27 mouse cellular contexts compared by ENCODE assay signal in genomic region chr5:28324457-28324856, GRCm38 (mm10). TPM values are rescaled to one million over a fixed set of nuclear protein-coding genes. Genes with fewer than 3 reads are reported as not detected.
DNase-seq lines count a peak whose midpoint lies in the region; ATAC-seq and TF ChIP-seq lines count a peak whose summit lies in the region.
"Had no signal": no experiment of that assay in that cellular context is flagged by ENCODE, and none has a peak within 500 bp of the region (broad histone marks: within the 10 kb centered on the region; RNA-seq: fewer than 3 reads in every experiment).

No protein-coding gene starts in this region.

- no peak for TF ChIP-seq RAD21 in MEL (IDR thresholded peaks at IDR 0.05; ENCODE audit: low read depth, low read length)

- TF ChIP-seq CTCF in MEL (IDR thresholded peaks at IDR 0.05 in 2 of 3, conservative IDR thresholded peaks at IDR 0.05 in 1 of 3; ENCODE audit: control insufficient read depth in 1 of 3, insufficient read depth in 1 of 3, low read depth in 2 of 3, low read length in 3 of 3, poor library complexity in 1 of 3, severe bottlenecking in 1 of 3), result no peak

- 81% methylated on average over 1 of the region's 1 CpGs for WGBS in kidney, embryonic 14.5 days

- H3K4me3 ChIP-seq in kidney, embryonic 14.5 days (ENCODE audit: low read length), result no peak overlapping the region
- H3K4me3 ChIP-seq in MEL (ENCODE audit: control insufficient read depth in 1 of 2, insufficient read depth in 1 of 2, low read depth in 2 of 2, low read length in 2 of 2), result no peak overlapping the region
- H3K4me3 ChIP-seq: embryonic facial prominence, embryonic 12.5 days; embryonic facial prominence, embryonic 15.5 days; forebrain, embryonic 15.5 days; heart, adult 2 months; heart, embryonic 15.5 days; hindbrain, embryonic 10.5 days; hindbrain, embryonic 13.5 days had no signal

- H3K9me3 ChIP-seq in kidney, embryonic 14.5 days (ENCODE audit: control insufficient read depth, low read length), result no peaks in the 10 kb centered on the region
- no peaks in the 10 kb centered on the region for H3K9me3 ChIP-seq in MEL (replicated peaks; ENCODE audit: insufficient read depth, low read length)
- H3K9me3 ChIP-seq: embryonic facial prominence, embryonic 12.5 days; embryonic facial prominence, embryonic 15.5 days; forebrain, embryonic 15.5 days; heart, embryonic 15.5 days; hindbrain, embryonic 10.5 days; hindbrain, embryonic 13.5 days had no signal

- H3K27me3 ChIP-seq in kidney, embryonic 14.5 days (ENCODE audit: control insufficient read depth, insufficient read depth, low read length), result no peaks in the 10 kb centered on the region
- no peaks in the 10 kb centered on the region for H3K27me3 ChIP-seq in MEL (ENCODE audit: control insufficient read depth in 1 of 2, insufficient read depth in 2 of 2, low read length in 2 of 2)
- H3K27me3 ChIP-seq: CH12.LX; embryonic facial prominence, embryonic 12.5 days; embryonic facial prominence, embryonic 15.5 days; forebrain, embryonic 15.5 days; heart, embryonic 15.5 days; hindbrain, embryonic 13.5 days had no signal

- no peaks in the 10 kb centered on the region for H3K4me1 ChIP-seq in kidney, embryonic 14.5 days (ENCODE audit: control insufficient read depth, insufficient read depth, low read length)
- peaks cover 17 to 51% of the 10 kb centered on the region in 2 experiments for H3K4me1 ChIP-seq in MEL (ENCODE audit: control insufficient read depth in 1 of 2, insufficient read depth in 2 of 2, low read length in 2 of 2)

- DNase-seq in kidney, adult 9 months, result peak; percentile 17
- peak; percentile 2 to 10 for DNase-seq in kidney, postnatal 4 days
- no peak for DNase-seq in kidney, adult 18-20 months
- peak; percentile 31 for DNase-seq in MEL (ENCODE audit: low read depth, low spot score)
- no peak for DNase-seq in retina, embryonic 14.5 days (ENCODE audit: low spot score)
- DNase-seq: adrenal gland, adult 2 months; adrenal gland, postnatal 14 days; cerebellum, adult 11 months; cerebellum, adult 2 months; cerebellum, adult 9-11 months; cerebellum, postnatal 25 days; gastrocnemius, postnatal 10 days; gastrocnemius, postnatal 36 days; heart, adult 2 months; heart, postnatal 10 days; heart, postnatal 36 days had no signal

- no peak for TF ChIP-seq EP300 in MEL (IDR thresholded peaks at IDR 0.05; ENCODE audit: low read depth in 1 of 2, low read length in 2 of 2)

- no peak overlapping the region for H3K4me2 ChIP-seq in kidney, embryonic 14.5 days (replicated peaks; ENCODE audit: low read depth, low read length)
- H3K4me2 ChIP-seq: embryonic facial prominence, embryonic 12.5 days; embryonic facial prominence, embryonic 15.5 days; forebrain, embryonic 15.5 days; heart, embryonic 11.5 days; heart, embryonic 15.5 days; hindbrain, embryonic 13.5 days had no signal

- no peak for TF ChIP-seq POLR2A in MEL (IDR thresholded peaks at IDR 0.05; ENCODE audit: control insufficient read depth in 1 of 2, insufficient read depth in 1 of 2, low read depth in 1 of 2, low read length in 2 of 2, poor library complexity in 1 of 2)

- H3K79me2 ChIP-seq in MEL (ENCODE audit: control insufficient read depth, insufficient read depth, low read length, poor library complexity), result peaks cover 75% of the 10 kb centered on the region

- no peak overlapping the region for H3K9ac ChIP-seq in kidney, embryonic 14.5 days (ENCODE audit: low read depth, low read length)
- H3K9ac ChIP-seq in MEL (ENCODE audit: control insufficient read depth, low read depth, low read length, poor library complexity, severe bottlenecking), result no peak overlapping the region
- H3K9ac ChIP-seq: embryonic facial prominence, embryonic 12.5 days; embryonic facial prominence, embryonic 15.5 days; forebrain, embryonic 15.5 days; heart, embryonic 15.5 days; hindbrain, embryonic 13.5 days had no signal

- H3K36me3 ChIP-seq in kidney, embryonic 14.5 days (ENCODE audit: control insufficient read depth, insufficient read depth, low read length), result no peaks in the 10 kb centered on the region
- H3K36me3 ChIP-seq in MEL (ENCODE audit: control insufficient read depth in 1 of 2, insufficient read depth in 2 of 2, low read length in 2 of 2), result peaks cover 3 to 76% of the 10 kb centered on the region in 2 experiments; a peak in 3 of 4 replicates
- H3K36me3 ChIP-seq: embryonic facial prominence, embryonic 12.5 days; embryonic facial prominence, embryonic 15.5 days; forebrain, embryonic 15.5 days; heart, embryonic 15.5 days; hindbrain, embryonic 13.5 days had no signal

- no peak for ATAC-seq in kidney, embryonic 14.5 days (ENCODE audit: low FRiP score, low TSS enrichment)
- 0 out of 2 replicates have a peak, but pooled peaks have one; percentile 31 for ATAC-seq in megakaryocyte-erythroid progenitor cell, adult 5-6 weeks (replicated peaks; ENCODE audit: low FRiP score, low TSS enrichment, poor library complexity, severe bottlenecking)
- ATAC-seq: forebrain, embryonic 15.5 days; hindbrain, embryonic 16.5 days had no signal

- H3K27ac ChIP-seq in kidney, embryonic 14.5 days (ENCODE audit: low read depth, low read length), result no peak overlapping the region
- no peak overlapping the region for H3K27ac ChIP-seq in MEL (ENCODE audit: control insufficient read depth, low read depth, low read length)
- H3K27ac ChIP-seq: embryonic facial prominence, embryonic 12.5 days; embryonic facial prominence, embryonic 15.5 days; forebrain, embryonic 15.5 days; heart, adult 2 months; heart, embryonic 15.5 days; hindbrain, embryonic 10.5 days; hindbrain, embryonic 13.5 days had no signal

TF ChIP-seq in MEL, 35 proteins besides CTCF, POLR2A, EP300 and RAD21:
- TF ChIP-seq ZNF384 (IDR thresholded peaks at IDR 0.05; ENCODE audit: low read depth, low read length) (0 out of 2 replicates have a peak, but pooled peaks have one; percentile 31), MYC (IDR thresholded peaks at IDR 0.05; ENCODE audit: low read depth, low read length) (no peak), BHLHE40 (IDR thresholded peaks at IDR 0.05; ENCODE audit: borderline replicate concordance, low read depth, low read length) (no peak)
TF ChIP-seq in MEL: peak in this region for 1.

RNA-seq across cellular contexts. Expression of gene Rbm33, which starts 7.5 kb away (rescaled TPM):
- polyA plus RNA-seq in kidney, embryonic 14.5 days (2014; fragmentation: Nextera tagmentation; extraction: Ambion mirVana), result 12.3 and 25.4 TPM in 2 replicates
- 14.6 and 21.8 TPM in 2 replicates for total RNA-seq in MEL (2012; rRNA removed)
- polyA plus RNA-seq in MEL (2012; ENCODE audit: insufficient read depth in 1 of 2, insufficient read length in 2 of 2, low read depth in 1 of 2, low replicate concordance in 2 of 2, missing spikeins in 1 of 2), result 10 to 100 TPM in 1 of 2 experiments, not detected in 1; 60.3 TPM
- total RNA-seq in megakaryocyte-erythroid progenitor cell, adult 5-6 weeks (2014; fragmentation: Nextera tagmentation), result 60.5 and 63.1 TPM in 2 replicates
- total RNA-seq in megakaryocyte-erythroid progenitor cell, adult 5-6 weeks (2017), result 36.8 and 60.4 TPM in 2 replicates

Comparison
In these comparisons a context has a peak if more than half of its experiments do, and no peak if none do; other contexts are left out.
1. DNase-seq: peak in kidney, adult 9 months (single experiment), kidney, postnatal 4 days (2 of 2) and MEL (single experiment); none in kidney, adult 18-20 months (single experiment) and retina, embryonic 14.5 days (single experiment).